Mouse (Mus musculus): ENCODE measurements at regions not wholly inside any gene's neighbourhood (a gene's known extent, or its start where the extent isn't known, plus 50 kb on each side); places are given as distances from the start of the nearest gene placed in this dataset.

DNA sequence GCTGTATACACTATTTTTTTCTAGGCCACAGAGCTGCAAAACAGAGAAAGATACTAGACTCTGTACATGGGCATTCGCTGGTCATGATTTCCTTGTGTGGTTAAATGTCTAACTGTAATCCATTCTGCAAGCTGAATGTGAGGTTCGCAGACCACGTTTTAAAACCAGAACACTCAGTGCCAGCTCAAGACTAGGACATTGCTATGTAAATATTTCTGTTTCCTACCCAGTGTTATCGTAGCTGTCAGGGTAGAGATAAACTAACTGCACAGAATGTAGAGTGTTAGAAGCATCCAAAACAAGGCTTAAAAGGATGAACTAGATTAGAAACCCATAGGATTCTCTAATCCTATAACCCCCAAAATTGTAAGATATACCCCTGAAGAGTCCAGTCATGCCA lies 494.1 kb upstream of the Map3k7 start:
- H3K79me2 ChIP-seq (ENCODE audit: control insufficient read depth, insufficient read depth): no peaks in the 10 kb centered on the region
- no peaks in the 10 kb centered on the region for H3K36me3 ChIP-seq (ENCODE audit: control insufficient read depth, insufficient read depth)
- no peaks in the 10 kb centered on the region for H3K79me3 ChIP-seq (ENCODE audit: low read depth)
- H3K27me3 ChIP-seq (ENCODE audit: control insufficient read depth, insufficient read depth, insufficient read length): no peaks in the 10 kb centered on the region
- TF ChIP-seq CEBPB (IDR thresholded peaks at IDR 0.05; ENCODE audit: low read depth) (no peak), MAX (IDR thresholded peaks at IDR 0.05) (no peak), CTCF (IDR thresholded peaks at IDR 0.05; ENCODE audit: control insufficient read depth, insufficient read depth, insufficient read length) (no peak), MYOG (IDR thresholded peaks at IDR 0.05; ENCODE audit: control insufficient read depth, extremely low read depth, insufficient read length) (no peak), FOSL1 (IDR thresholded peaks at IDR 0.05; ENCODE audit: insufficient read depth, low read length, poor library complexity, severe bottlenecking) (no peak), USF1 (IDR thresholded peaks at IDR 0.05; ENCODE audit: low read depth) (no peak), MYOD1 (IDR thresholded peaks at IDR 0.05; ENCODE audit: control insufficient read depth, insufficient read length, low read depth) (no peak)
- no peak overlapping the region for H3K4me3 ChIP-seq (ENCODE audit: insufficient read depth, poor library complexity, severe bottlenecking)
- no peak overlapping the region for H3ac ChIP-seq (ENCODE audit: control insufficient read depth, insufficient read length, low read depth)

DNA sequence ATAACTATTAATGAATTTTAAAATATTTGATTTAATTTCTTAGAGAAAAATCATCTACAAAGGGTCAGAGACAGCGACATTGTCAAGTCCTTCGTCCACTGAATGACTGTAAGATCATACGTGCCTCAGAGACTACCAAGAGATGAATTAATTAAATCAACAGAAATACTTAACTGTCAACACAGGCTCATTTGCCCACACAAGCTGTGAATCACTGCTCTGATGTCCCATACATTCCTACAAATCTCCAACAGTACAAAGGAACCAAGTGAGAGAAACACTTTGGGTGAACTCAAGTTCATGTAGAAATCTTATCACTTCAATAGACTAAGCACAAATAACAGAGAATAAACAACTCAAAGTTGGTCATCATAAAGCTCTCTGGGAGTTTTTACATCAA lies 471.4 kb upstream of the Map3k7 start:
- H3K4me3 ChIP-seq (ENCODE audit: insufficient read depth, poor library complexity, severe bottlenecking): no peak overlapping the region
- TF ChIP-seq CTCF (IDR thresholded peaks at IDR 0.05; ENCODE audit: control insufficient read depth, insufficient read depth, insufficient read length) (no peak), CEBPB (IDR thresholded peaks at IDR 0.05; ENCODE audit: low read depth) (no peak), MYOG (IDR thresholded peaks at IDR 0.05; ENCODE audit: control insufficient read depth, extremely low read depth, insufficient read length) (no peak), FOSL1 (IDR thresholded peaks at IDR 0.05; ENCODE audit: insufficient read depth, low read length, poor library complexity, severe bottlenecking) (no peak), MYOD1 (IDR thresholded peaks at IDR 0.05; ENCODE audit: control insufficient read depth, insufficient read length, low read depth) (no peak), USF1 (IDR thresholded peaks at IDR 0.05; ENCODE audit: low read depth) (no peak), MAX (IDR thresholded peaks at IDR 0.05) (no peak)
- no peak overlapping the region for H3ac ChIP-seq (ENCODE audit: control insufficient read depth, insufficient read length, low read depth)
- no peaks in the 10 kb centered on the region for H3K79me2 ChIP-seq (ENCODE audit: control insufficient read depth, insufficient read depth)
- H3K27me3 ChIP-seq (ENCODE audit: control insufficient read depth, insufficient read depth, insufficient read length): no peaks in the 10 kb centered on the region
- no peaks in the 10 kb centered on the region for H3K36me3 ChIP-seq (ENCODE audit: control insufficient read depth, insufficient read depth)
- H3K79me3 ChIP-seq (ENCODE audit: low read depth): no peaks in the 10 kb centered on the region

GRCm38 (mm10) chr4:31493087-31493511 lies 470.8 kb upstream of the Map3k7 start:
- H3K4me3 ChIP-seq (ENCODE audit: insufficient read depth, poor library complexity, severe bottlenecking): no peak overlapping the region
- no peak overlapping the region for H3ac ChIP-seq (ENCODE audit: control insufficient read depth, insufficient read length, low read depth)
- H3K36me3 ChIP-seq (ENCODE audit: control insufficient read depth, insufficient read depth): no peaks in the 10 kb centered on the region
- no peak for TF ChIP-seq CEBPB (IDR thresholded peaks at IDR 0.05; ENCODE audit: low read depth)
- TF ChIP-seq FOSL1 (IDR thresholded peaks at IDR 0.05; ENCODE audit: insufficient read depth, low read length, poor library complexity, severe bottlenecking): no peak
- no peak for TF ChIP-seq MYOG (IDR thresholded peaks at IDR 0.05; ENCODE audit: control insufficient read depth, extremely low read depth, insufficient read length)
- TF ChIP-seq CTCF (IDR thresholded peaks at IDR 0.05; ENCODE audit: control insufficient read depth, insufficient read depth, insufficient read length): no peak
- no peak for TF ChIP-seq MAX (IDR thresholded peaks at IDR 0.05)
- TF ChIP-seq USF1 (IDR thresholded peaks at IDR 0.05; ENCODE audit: low read depth): no peak
- TF ChIP-seq MYOD1 (IDR thresholded peaks at IDR 0.05; ENCODE audit: control insufficient read depth, insufficient read length, low read depth): no peak
- H3K79me3 ChIP-seq (ENCODE audit: low read depth): no peaks in the 10 kb centered on the region
- no peaks in the 10 kb centered on the region for H3K27me3 ChIP-seq (ENCODE audit: control insufficient read depth, insufficient read depth, insufficient read length)
- no peaks in the 10 kb centered on the region for H3K79me2 ChIP-seq (ENCODE audit: control insufficient read depth, insufficient read depth)

DNA sequence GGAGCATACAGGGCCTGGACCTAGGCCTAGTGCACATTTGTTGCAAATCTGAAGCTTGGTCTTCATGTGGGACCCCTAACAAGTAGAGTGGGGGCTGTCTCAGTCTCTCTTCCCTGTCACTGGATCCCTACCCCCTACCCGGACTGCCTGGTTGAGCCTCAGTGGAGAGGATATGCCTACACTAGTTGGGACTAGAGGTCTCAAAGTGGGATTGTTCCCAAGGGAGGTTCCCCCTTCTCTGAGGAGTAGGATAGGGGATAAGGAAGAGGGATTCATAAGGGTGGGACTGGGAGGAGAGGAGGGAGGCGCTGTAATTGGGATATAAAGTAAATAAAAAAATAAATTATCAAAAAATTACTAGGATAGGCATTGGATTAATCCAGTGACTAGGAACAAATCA lies 464.0 kb upstream of the Map3k7 start:
- Histone ChIP-seq H3K79me3 (ENCODE audit: low read depth) (no peaks in the 10 kb centered on the region), H3K36me3 (ENCODE audit: control insufficient read depth, insufficient read depth) (no peaks in the 10 kb centered on the region), H3K27me3 (ENCODE audit: control insufficient read depth, insufficient read depth, insufficient read length) (no peaks in the 10 kb centered on the region), H3ac (ENCODE audit: control insufficient read depth, insufficient read length, low read depth) (no peak overlapping the region), H3K79me2 (ENCODE audit: control insufficient read depth, insufficient read depth) (no peaks in the 10 kb centered on the region), H3K4me3 (ENCODE audit: insufficient read depth, poor library complexity, severe bottlenecking) (no peak overlapping the region)
- TF ChIP-seq MYOG (IDR thresholded peaks at IDR 0.05; ENCODE audit: control insufficient read depth, extremely low read depth, insufficient read length) (no peak), MAX (IDR thresholded peaks at IDR 0.05) (no peak), CEBPB (IDR thresholded peaks at IDR 0.05; ENCODE audit: low read depth) (no peak), USF1 (IDR thresholded peaks at IDR 0.05; ENCODE audit: low read depth) (no peak), FOSL1 (IDR thresholded peaks at IDR 0.05; ENCODE audit: insufficient read depth, low read length, poor library complexity, severe bottlenecking) (no peak)

GRCm38 (mm10) chr4:31500432-31500831 lies 463.5 kb upstream of the Map3k7 start:
- H3ac ChIP-seq (ENCODE audit: control insufficient read depth, insufficient read length, low read depth): no peak overlapping the region
- no peaks in the 10 kb centered on the region for H3K27me3 ChIP-seq (ENCODE audit: control insufficient read depth, insufficient read depth, insufficient read length)
- TF ChIP-seq MYOG (IDR thresholded peaks at IDR 0.05; ENCODE audit: control insufficient read depth, extremely low read depth, insufficient read length) (no peak), USF1 (IDR thresholded peaks at IDR 0.05; ENCODE audit: low read depth) (no peak), FOSL1 (IDR thresholded peaks at IDR 0.05; ENCODE audit: insufficient read depth, low read length, poor library complexity, severe bottlenecking) (no peak), CTCF (IDR thresholded peaks at IDR 0.05; ENCODE audit: control insufficient read depth, insufficient read depth, insufficient read length) (no peak), MYOD1 (IDR thresholded peaks at IDR 0.05; ENCODE audit: control insufficient read depth, insufficient read length, low read depth) (no peak), CEBPB (IDR thresholded peaks at IDR 0.05; ENCODE audit: low read depth) (no peak), MAX (IDR thresholded peaks at IDR 0.05) (no peak)
- H3K79me2 ChIP-seq (ENCODE audit: control insufficient read depth, insufficient read depth): no peaks in the 10 kb centered on the region
- no peaks in the 10 kb centered on the region for H3K36me3 ChIP-seq (ENCODE audit: control insufficient read depth, insufficient read depth)
- H3K4me3 ChIP-seq (ENCODE audit: insufficient read depth, poor library complexity, severe bottlenecking): no peak overlapping the region
- H3K79me3 ChIP-seq (ENCODE audit: low read depth): no peaks in the 10 kb centered on the region

DNA sequence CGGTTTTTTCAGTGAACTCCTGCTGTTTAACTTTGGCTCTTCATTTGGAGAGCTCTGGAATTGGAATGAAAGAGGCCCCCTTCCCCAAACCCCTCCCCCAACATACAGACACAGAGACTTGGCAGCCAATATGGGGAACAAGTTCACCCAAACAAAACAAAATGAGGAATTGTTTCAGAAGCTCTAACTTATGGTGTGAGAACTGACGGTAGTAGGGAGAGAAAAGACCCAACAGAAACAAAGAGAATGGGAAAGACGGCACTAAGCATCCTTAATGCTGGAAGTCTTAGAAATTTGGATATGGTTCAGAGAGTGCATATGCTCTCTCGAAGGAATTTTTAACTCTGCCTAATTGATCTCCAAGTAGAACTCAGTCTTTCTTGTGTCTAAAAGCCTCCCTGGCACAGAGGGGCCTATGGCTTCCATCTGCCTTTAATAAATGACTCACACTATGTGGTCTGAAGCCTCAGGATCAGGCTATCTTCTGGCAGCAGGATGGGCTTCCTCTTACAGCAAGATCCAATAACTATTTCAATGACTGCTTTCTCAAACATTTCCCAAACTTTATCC lies 438.2 kb upstream of the Map3k7 start:
- no peak overlapping the region for H3K4me3 ChIP-seq (ENCODE audit: insufficient read depth, poor library complexity, severe bottlenecking)
- H3K79me3 ChIP-seq (ENCODE audit: low read depth): no peaks in the 10 kb centered on the region
- H3ac ChIP-seq (ENCODE audit: control insufficient read depth, insufficient read length, low read depth): no peak overlapping the region
- no peaks in the 10 kb centered on the region for H3K36me3 ChIP-seq (ENCODE audit: control insufficient read depth, insufficient read depth)
- H3K27me3 ChIP-seq (ENCODE audit: control insufficient read depth, insufficient read depth, insufficient read length): no peaks in the 10 kb centered on the region
- no peaks in the 10 kb centered on the region for H3K79me2 ChIP-seq (ENCODE audit: control insufficient read depth, insufficient read depth)
- TF ChIP-seq MYOG (IDR thresholded peaks at IDR 0.05; ENCODE audit: control insufficient read depth, extremely low read depth, insufficient read length) (no peak), MYOD1 (IDR thresholded peaks at IDR 0.05; ENCODE audit: control insufficient read depth, insufficient read length, low read depth) (no peak), CTCF (IDR thresholded peaks at IDR 0.05; ENCODE audit: control insufficient read depth, insufficient read depth, insufficient read length) (no peak), MAX (IDR thresholded peaks at IDR 0.05) (no peak), USF1 (IDR thresholded peaks at IDR 0.05; ENCODE audit: low read depth) (no peak), CEBPB (IDR thresholded peaks at IDR 0.05; ENCODE audit: low read depth) (no peak), FOSL1 (IDR thresholded peaks at IDR 0.05; ENCODE audit: insufficient read depth, low read length, poor library complexity, severe bottlenecking) (no peak)

Measured in C2C12 (cell line).